Mouse (Mus musculus): ENCODE results near the gene Max.

Gene Max

GRCm38 (mm10) chr12:76961932-76962891 lies at the start of gene Max:
Max (minus strand) TSS chr12:76962201.
- peak; percentile 90 to 93 for DNase-seq

GRCm38 (mm10) chr12:77011092-77011720 lies 49.2 kb upstream of the Max start:
- no peak for DNase-seq

GRCm38 (mm10) chr12:77009202-77010030 lies 47.4 kb upstream of the Max start:
- DNase-seq: peak in 1 of 2 experiments; percentile 13

- DNase-seq: no peak
Measured at GRCm38 (mm10) chr12:77004893-77005292, 42.9 kb upstream of the Max start.

- no peak for DNase-seq
Measured at GRCm38 (mm10) chr12:77002551-77003228, 40.7 kb upstream of the Max start.

- no peak for DNase-seq
Measured at GRCm38 (mm10) chr12:77001312-77001711, 39.3 kb upstream of the Max start.

GRCm38 (mm10) chr12:77000705-77001284 lies 38.8 kb upstream of the Max start:
- no peak for DNase-seq

- peak in 1 of 2 experiments; percentile 47 for DNase-seq
Measured at GRCm38 (mm10) chr12:77000096-77000704, 38.2 kb upstream of the Max start.

- no peak for DNase-seq
Measured at GRCm38 (mm10) chr12:76994766-76995165, 32.8 kb upstream of the Max start.

- DNase-seq: no peak
Measured at GRCm38 (mm10) chr12:76992891-76993529, 31.0 kb upstream of the Max start.

- DNase-seq: no peak
Measured at GRCm38 (mm10) chr12:76982818-76983471, 20.9 kb upstream of the Max start.

- no peak for DNase-seq
Measured at GRCm38 (mm10) chr12:76979530-76979929, 17.5 kb upstream of the Max start.

- DNase-seq: no peak
Measured at GRCm38 (mm10) chr12:76972669-76973068, 10.7 kb upstream of the Max start.

- no peak for DNase-seq
Measured at GRCm38 (mm10) chr12:76972241-76972640, 10.2 kb upstream of the Max start.

- no peak for DNase-seq
Measured at GRCm38 (mm10) chr12:76971642-76972221, 9.7 kb upstream of the Max start.

GRCm38 (mm10) chr12:76965876-76966275 lies 3.9 kb upstream of the Max start:
- DNase-seq: no peak

GRCm38 (mm10) chr12:76965089-76965488 lies 3.1 kb upstream of the Max start:
- DNase-seq: no peak

GRCm38 (mm10) chr12:76961052-76961931 lies 709 bp downstream of the Max start:
- no peak for DNase-seq

GRCm38 (mm10) chr12:76957688-76958087 lies 4.3 kb downstream of the Max start:
- DNase-seq: peak in 1 of 2 experiments; percentile 35
